Mouse (Mus musculus): ENCODE results near the gene Gm12184. TPM values are rescaled to one million over a fixed set of nuclear protein-coding genes. Genes with fewer than 3 reads are reported as not detected.
"Not testable (repeated sequence)": the region's sequence is repeated elsewhere in the genome, so short reads cannot be mapped to it uniquely, and the experiment has no call there.

Gm12184 gene
- polyA plus RNA-seq, 3 experiments from 2014 or later, result 1.3 to 2.8 (median 2.5) TPM

DNA sequence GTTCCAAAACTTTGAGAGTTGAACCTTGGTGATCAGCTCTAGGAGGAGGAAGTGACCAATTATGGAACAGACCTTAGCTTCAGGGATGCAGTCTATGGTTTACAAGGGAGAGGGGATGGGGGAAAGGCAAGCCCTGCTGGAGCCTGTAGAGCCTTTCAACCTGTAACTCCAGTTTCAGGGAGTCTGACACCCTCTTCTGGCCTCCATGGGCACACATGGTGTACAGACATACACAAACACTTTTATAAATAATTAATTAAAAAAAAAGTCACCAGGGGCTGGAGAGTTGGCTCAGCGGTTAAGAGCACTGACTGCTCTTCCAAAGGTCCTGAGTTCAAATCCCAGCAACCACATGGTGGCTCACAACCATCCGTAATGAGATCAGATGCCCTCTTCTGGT lies 19.9 kb upstream of the Gm12184 start:
- ATAC-seq, result not testable (repeated sequence)

GRCm38 (mm10) chr11:48845244-48845815 lies 18.9 kb upstream of the Gm12184 start:
- no peak for ATAC-seq

- no peak for ATAC-seq
Observed at GRCm38 (mm10) chr11:48844309-48844708, 17.9 kb upstream of the Gm12184 start.

GRCm38 (mm10) chr11:48843202-48843601 lies 16.7 kb upstream of the Gm12184 start:
- no peak for ATAC-seq

DNA sequence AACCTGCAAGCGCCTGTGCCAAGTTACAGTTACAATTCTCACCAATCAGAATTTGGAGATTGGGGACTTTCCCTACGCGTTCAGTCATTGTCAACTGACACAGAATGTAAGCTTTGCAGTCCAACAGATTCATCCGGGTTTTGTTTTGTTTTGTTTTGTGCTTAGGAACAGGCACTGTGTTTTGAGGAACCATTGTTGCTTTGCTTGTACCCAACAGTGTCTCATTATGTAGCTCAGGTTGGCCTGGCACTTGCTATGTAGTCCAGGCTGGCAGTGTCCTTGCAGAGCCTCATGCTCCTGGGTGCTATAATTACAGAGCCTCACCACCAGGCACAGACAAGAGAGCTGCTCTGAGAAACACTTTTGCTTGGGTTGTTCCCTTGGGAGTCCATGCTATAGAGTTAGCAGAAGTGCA lies 15.9 kb upstream of the Gm12184 start:
- no peak for ATAC-seq

DNA sequence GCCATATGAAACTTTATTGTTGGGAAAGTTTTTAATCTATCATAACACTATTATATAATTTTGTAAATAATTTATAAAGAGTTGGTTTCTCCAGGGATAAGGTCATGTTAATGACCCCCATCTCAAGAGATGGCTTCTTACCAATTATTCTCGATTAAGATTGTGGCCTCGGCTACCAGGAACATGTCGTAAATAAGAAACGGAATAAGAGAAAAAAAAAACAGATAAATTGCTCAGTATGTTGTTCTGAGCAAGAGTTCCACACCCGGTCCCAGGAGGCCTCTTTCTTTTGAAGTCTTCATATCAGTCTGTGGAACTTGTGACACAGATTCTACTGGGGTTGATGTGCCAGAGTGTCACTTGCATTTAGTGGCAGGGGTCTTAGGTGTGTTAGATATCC lies 14.8 kb upstream of the Gm12184 start:
- no peak for ATAC-seq

DNA sequence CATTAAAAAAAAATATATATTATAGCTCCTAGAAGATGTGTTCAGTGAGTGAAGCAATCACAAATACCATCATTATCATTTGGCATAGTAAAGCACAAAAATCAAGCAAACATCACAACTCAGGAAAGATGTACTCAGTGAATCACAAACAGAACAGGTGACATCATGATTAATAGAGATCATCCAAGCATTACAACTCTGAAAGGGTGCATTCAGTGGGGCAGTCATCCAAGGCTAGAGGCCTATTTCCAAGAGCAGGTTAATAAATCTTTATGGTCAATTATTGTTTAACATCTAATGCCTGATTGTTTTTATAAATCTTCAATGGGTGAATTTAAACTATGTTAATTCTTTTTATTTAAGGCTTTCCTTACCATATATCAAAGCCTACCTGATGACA lies 14.3 kb upstream of the Gm12184 start:
- ATAC-seq, result no peak

GRCm38 (mm10) chr11:48838879-48839680 lies 12.6 kb upstream of the Gm12184 start:
- ATAC-seq, result no peak

DNA sequence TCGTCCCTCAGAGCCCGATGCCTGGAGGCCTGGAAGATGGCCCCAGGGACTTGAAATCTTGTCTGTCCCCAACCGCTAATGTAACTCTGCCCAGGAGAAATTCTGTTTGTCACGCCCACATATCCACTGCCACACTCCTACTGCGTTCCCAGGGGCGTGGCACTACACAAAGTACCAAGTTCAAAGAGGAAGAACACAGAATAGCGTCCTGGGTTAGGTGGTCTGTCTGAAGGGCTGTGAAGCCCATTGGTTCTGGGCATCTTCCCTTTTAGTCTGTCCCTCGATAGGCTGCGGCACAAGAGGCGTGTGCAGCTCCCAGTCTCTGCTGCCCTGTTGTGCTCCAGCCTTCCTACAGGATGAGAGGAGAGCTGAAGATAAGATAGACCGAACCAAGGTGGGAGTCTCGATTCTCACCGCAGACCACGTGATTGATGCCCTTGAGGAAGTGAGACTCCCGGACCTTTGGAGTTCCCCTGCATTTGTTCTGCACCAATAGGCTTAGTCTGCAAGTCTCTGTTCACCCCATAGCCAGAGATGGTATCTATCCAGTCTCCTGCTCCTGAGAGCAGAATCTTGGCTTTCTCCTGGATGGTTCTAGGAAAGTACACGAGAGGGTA lies 11.8 kb upstream of the Gm12184 start:
- ATAC-seq, result peak; percentile 20

DNA sequence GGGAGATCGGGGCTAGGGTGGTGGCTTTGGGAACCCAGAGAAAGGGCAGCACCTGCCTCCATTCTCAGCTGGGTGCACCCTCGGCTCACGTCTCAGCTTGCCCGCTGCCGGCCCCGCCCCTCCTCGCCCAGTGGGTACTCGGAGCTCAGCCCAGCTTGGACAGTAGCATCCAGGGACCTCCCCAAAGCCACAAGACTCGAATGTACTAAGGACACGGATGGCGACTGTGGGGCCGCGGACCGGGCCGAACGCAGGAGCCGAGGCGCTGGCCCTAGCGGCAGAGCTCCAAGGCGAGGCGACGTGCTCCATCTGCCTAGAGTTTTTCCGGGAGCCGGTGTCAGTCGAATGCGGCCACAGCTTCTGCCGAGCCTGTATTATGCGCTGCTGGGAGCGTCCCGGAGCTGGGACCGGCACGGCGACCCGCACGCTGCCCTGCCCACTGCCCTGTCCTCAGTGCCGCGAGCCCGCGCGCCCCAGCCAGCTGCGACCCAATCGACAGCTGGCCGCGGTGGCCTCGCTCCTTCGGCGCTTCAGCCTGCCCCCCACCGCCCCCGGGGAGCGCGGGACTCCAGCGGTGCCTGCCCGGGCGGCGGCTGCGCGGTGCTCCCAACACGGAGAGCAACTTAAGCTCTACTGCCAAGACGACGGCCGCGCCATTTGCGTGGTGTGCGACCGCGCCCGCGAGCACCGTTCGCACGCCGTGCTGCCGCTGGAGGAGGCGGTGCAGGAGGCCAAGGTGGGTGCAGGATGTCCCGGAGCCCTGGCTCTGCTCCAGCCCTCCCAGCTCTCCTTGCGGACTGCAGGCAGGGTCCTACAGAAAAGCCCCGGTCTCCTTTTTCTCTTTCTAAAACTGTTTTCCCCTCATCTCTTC lies 11.1 kb upstream of the Gm12184 start:
- ATAC-seq, result peak; percentile 37

DNA sequence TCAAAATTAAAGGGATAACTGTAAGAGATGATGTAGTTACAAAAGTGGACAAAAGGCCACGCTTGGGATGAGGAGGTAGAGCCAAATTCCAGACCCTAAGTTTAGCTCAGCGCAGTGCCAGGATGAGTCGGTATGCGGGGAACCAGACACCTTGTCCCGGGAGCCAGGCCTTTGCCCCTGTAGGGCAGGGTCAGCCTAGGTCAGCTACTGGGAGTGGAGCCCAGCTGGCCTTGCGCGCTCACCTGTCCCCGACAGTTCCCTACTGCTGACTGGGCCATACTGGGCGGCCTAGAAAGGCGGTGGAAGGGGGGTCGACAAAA lies 10.5 kb upstream of the Gm12184 start:
- ATAC-seq, result no peak

DNA sequence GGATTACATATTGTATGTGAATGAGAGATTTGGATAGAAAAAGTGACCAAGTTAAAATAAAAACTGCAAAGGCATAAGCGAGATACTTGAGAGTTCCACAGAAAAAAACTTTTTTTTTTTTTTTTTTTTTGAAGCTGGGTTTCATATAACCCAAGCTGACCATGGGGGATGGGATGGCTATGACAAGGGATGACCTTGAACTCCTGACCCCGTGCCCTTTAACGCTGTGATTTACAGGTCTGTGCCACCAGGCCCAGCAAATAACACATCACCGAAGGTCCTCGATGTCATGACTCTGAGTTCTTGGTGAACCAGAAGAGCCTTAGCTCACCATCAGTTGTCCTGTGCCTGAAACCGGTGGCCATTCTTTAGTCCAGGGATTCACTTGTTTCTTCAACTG lies 9.5 kb upstream of the Gm12184 start:
- ATAC-seq, result no peak

DNA sequence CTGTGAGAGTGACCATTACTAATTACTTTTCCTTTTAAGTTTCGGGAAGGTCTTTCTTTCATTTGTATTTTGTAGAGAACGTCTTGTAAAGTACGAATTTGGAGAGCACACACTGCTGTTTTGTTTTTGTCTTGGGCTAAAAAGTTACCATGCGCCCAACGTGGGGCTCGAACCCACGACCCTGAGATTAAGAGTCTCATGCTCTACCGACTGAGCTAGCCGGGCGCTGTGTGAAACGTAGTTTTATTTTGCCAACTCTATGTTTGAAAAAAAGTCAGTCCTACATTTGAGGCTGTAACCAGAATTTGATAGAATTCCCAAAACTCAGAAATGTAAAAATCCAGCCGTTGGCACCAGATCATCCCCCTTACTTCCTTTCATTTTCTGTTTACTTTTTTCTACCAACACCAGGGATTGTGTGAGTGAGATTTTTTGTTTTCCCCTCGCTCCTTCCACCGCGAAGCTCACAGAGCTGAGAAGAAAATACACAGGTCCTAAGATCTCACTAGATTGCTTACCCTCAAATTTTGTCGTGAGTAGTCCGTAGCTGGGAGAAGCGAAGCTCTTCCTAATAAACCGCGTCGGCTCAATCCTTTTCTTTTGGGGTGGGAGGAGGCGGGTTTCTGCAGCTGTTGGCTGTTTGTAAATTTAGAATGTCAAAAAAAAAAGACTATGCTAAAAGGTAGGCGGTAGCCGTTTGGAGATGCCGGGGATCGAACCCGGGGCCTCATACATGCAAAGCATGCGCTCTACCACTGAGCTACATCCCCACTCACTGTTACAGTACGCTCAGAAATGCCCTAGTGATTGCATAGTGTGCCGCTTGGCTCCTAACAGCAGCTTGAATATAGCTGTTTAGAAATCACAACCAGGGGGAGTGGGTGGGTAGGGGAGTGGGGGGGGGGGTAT lies 7.5 kb upstream of the Gm12184 start:
- peak; percentile 64 for ATAC-seq

DNA sequence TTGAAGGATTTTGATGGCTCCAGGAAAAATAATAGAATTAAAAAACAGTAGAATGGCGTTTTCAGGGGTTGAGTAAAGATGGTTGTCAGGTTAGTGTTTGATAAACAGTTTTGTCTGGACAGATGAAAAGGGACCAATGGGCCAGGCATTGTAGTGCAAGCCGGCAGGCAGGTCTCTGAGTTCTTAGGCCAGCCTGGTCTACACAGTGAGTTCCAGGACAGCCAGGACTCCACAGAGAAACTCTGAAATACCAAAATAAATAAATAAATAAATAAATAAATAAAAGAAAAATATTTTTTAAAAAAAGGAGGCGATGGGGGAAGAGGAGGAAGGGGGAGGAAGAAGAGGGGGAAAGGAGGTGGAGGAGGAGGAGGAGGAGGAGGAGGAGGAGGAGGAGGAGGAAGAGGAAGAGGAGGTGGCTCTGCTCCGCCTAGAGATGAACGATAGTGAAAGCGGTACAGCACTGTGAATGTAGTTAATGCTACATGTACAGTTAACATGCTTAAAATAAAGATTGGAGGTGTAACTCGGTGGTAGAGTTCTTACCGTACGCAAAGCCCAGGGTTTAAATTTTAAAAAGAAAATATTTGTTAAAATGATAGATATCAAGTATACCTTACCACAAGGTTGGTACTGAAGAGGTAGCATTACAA lies 6.7 kb upstream of the Gm12184 start:
- peak; percentile 22 for ATAC-seq

DNA sequence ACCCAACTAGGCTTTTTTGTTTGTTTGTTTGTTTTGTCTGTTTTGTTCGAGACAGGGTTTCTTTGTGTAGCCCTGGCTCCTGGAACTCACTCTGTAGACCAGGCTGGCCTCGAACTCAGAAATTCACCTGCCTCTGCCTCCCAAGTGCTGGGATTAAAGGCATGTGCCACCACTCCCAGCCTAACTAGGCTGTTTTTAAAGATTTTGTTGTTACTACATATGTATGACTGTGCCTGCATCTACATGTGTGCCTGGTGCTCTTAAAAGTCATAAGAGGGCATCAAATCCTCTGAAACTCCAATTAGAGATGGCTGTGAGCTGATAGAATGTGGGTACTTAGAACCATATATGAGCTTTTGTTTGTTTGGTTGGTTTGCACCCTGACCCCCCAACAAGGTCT lies 4.8 kb upstream of the Gm12184 start:
- no peak for ATAC-seq

DNA sequence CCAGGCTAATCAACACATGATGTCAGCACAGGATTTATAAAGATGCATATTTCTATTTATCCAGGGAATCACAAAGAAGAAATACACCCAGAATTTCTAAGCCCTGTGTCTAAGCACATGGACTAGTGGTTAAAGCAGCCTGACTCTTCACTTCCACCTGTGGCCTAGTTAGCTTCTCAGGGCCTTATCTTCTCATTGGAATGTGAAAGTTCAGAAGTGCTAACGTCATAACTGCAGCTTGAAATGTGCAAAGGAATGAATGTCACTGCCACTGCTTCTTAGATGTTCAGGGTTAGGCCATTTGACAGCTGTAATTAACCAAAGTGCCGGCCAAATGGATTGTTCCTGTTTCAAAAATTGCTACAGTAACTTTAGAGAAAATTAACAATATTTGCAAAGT lies 3.8 kb upstream of the Gm12184 start:
- no peak for ATAC-seq

DNA sequence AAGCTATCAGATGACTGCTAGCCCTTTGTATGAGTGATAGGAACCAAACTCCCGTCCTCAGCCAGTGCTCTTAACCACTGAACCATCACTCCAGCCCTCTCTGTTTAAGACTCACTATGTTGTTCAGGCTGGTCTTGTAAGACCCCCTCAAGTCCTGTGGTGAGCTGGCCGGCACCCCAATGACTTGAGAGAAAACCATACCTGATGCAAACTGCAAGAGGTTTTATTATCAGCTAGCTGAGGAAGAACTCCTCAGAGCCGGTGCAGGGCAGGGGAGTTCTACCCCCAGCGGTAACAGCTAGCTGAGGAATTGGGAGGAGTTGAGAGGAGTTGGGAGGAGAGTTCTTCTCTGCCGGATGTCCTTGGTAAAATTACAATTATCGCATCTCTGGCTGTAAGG lies 1.5 kb upstream of the Gm12184 start:
- no peak for ATAC-seq

DNA sequence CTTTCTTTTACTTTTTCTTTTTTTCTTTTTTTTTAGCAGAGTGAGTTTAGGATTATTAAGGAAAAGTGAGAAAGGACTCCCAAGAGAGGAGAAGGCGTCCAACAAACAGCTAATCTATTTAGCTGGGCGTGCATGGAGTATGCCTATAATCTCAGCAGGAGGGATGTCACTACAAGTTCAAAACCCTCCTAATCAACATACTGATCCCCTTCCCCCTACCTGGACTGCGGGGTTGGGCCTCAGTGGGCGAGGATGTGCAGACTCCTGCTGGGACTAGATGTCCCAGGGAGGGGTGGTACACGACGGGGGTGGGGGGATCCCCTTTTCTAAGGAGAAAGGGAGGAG lies 269 bp upstream of the Gm12184 start:
- ATAC-seq, result no peak

GRCm38 (mm10) chr11:48824311-48824830 lies 2.1 kb downstream of the Gm12184 start:
- no peak for ATAC-seq

DNA sequence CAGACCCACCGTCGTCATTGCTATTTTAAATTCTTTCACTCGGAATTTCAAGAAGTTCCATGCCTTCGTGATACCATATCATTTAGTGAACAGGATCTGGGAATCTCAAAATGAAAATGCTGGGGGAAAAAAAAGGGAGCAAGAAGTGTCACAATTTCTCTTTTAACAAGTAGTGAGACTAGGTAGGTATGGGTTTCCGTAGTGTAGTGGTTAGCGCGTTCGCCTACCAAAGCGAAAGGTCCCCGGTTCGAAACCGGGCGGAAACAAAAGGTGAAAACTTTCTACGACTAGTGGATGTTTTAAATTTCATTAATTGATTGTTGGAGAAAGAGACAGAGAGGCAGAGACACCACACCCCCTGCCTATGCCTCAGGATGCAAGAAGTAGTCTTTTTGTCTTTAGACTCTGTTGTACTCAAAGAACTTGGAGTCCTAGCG lies 2.9 kb downstream of the Gm12184 start:
- ATAC-seq, result peak; percentile 76

GRCm38 (mm10) chr11:48822768-48823512 lies 3.5 kb downstream of the Gm12184 start:
- no peak for ATAC-seq

All from inflammation-experienced regulatory T-cells, adult 6 months (primary cell).